Mouse (Mus musculus): ENCODE data around the gene Tmem168. TPM values are rescaled to one million over a fixed set of nuclear protein-coding genes. Genes with fewer than 3 reads are reported as not detected.
A peak's percentile ranks its signal among the peaks of the same experiment; 100 is the strongest.

Tmem168 gene
- 10 to 100 TPM; 15.1 to 21.0 TPM for total RNA-seq (2021)

GRCm38 (mm10) chr6:13607621-13608493 is at the start of gene Tmem168:
Tmem168 (minus strand) TSS chr6:13608100.
- intact Hi-C loops (cut with DNase I), result loop anchor here (2.0 to 10.0 kb wide), 3 partner anchors 69 to 313 kb away; partner anchors contain the start of genes Bmt2 and Gpr85
- DNase-seq (ENCODE audit: extremely low spot score in 1 of 2, low spot score in 2 of 2), result peak; percentile 90 to 95

GRCm38 (mm10) chr6:13654081-13654480 is 46.2 kb upstream of the Tmem168 start:
- intact Hi-C loops (cut with DNase I), result no loop called here

GRCm38 (mm10) chr6:13652284-13652683 is 44.4 kb upstream of the Tmem168 start:
- intact Hi-C loops (cut with DNase I), result no loop called here
- DNase-seq (ENCODE audit: extremely low spot score in 1 of 2, low spot score in 2 of 2), result no peak

More at GRCm38 (mm10) chr6:13654081-13654480, 46.2 kb upstream of the Tmem168 start:
- DNase-seq (ENCODE audit: extremely low spot score in 1 of 2, low spot score in 2 of 2), result no peak

GRCm38 (mm10) chr6:13650854-13651253 is 43.0 kb upstream of the Tmem168 start:
- no peak for DNase-seq (ENCODE audit: extremely low spot score in 1 of 2, low spot score in 2 of 2)
- intact Hi-C loops (cut with DNase I), result no loop called here

- intact Hi-C loops (cut with DNase I), result no loop called here
- DNase-seq (ENCODE audit: extremely low spot score in 1 of 2, low spot score in 2 of 2), result no peak
These were observed 40.4 kb upstream of the Tmem168 start for GRCm38 (mm10) chr6:13648305-13648704.

GRCm38 (mm10) chr6:13636582-13636989 is 28.7 kb upstream of the Tmem168 start:
- intact Hi-C loops (cut with DNase I), result no loop called here
- DNase-seq (ENCODE audit: extremely low spot score in 1 of 2, low spot score in 2 of 2), result no peak

GRCm38 (mm10) chr6:13632571-13632970 is 24.7 kb upstream of the Tmem168 start:
- intact Hi-C loops (cut with DNase I), result no loop called here
- no peak for DNase-seq (ENCODE audit: extremely low spot score in 1 of 2, low spot score in 2 of 2)

GRCm38 (mm10) chr6:13630607-13631006 is 22.7 kb upstream of the Tmem168 start:
- DNase-seq (ENCODE audit: extremely low spot score in 1 of 2, low spot score in 2 of 2), result no peak
- intact Hi-C loops (cut with DNase I), result no loop called here

- DNase-seq (ENCODE audit: extremely low spot score in 1 of 2, low spot score in 2 of 2), result no peak
- intact Hi-C loops (cut with DNase I), result no loop called here
These were observed 11.7 kb upstream of the Tmem168 start for GRCm38 (mm10) chr6:13619618-13620017.

- no peak for DNase-seq (ENCODE audit: extremely low spot score in 1 of 2, low spot score in 2 of 2)
- intact Hi-C loops (cut with DNase I), result no loop called here
These were observed 9.2 kb upstream of the Tmem168 start for GRCm38 (mm10) chr6:13617110-13617509.

GRCm38 (mm10) chr6:13614568-13614967 is 6.7 kb upstream of the Tmem168 start:
- DNase-seq (ENCODE audit: extremely low spot score in 1 of 2, low spot score in 2 of 2), result no peak
- intact Hi-C loops (cut with DNase I), result no loop called here

- no peak for DNase-seq (ENCODE audit: extremely low spot score in 1 of 2, low spot score in 2 of 2)
- intact Hi-C loops (cut with DNase I), result no loop called here
These were observed 5.8 kb upstream of the Tmem168 start for GRCm38 (mm10) chr6:13613671-13614070.

- DNase-seq (ENCODE audit: extremely low spot score in 1 of 2, low spot score in 2 of 2), result no peak
These were observed 3.0 kb upstream of the Tmem168 start for GRCm38 (mm10) chr6:13610869-13611268.

GRCm38 (mm10) chr6:13609353-13610140 is 1.6 kb upstream of the Tmem168 start:
- intact Hi-C loops (cut with DNase I), result loop anchor here (10.0 kb wide), 2 partner anchors 225 to 315 kb away; partner anchors contain the start of gene Gpr85
- DNase-seq (ENCODE audit: extremely low spot score in 1 of 2, low spot score in 2 of 2), result no peak

More at GRCm38 (mm10) chr6:13610869-13611268, 3.0 kb upstream of the Tmem168 start:
- intact Hi-C loops (cut with DNase I), result no loop called here

- intact Hi-C loops (cut with DNase I), result loop anchor here (2.0 to 10.0 kb wide), 3 partner anchors 70 to 312 kb away; partner anchors contain the start of genes Bmt2 and Gpr85
- DNase-seq (ENCODE audit: extremely low spot score in 1 of 2, low spot score in 2 of 2), result no peak
These were observed 829 bp downstream of the Tmem168 start for GRCm38 (mm10) chr6:13606921-13607620.

- DNase-seq (ENCODE audit: extremely low spot score in 1 of 2, low spot score in 2 of 2), result no peak
- intact Hi-C loops (cut with DNase I), result loop anchor here (2.0 to 10.0 kb wide), 3 partner anchors 70 to 312 kb away; partner anchors contain the start of genes Bmt2 and Gpr85
These were observed 1.5 kb downstream of the Tmem168 start for GRCm38 (mm10) chr6:13606394-13606793.

GRCm38 (mm10) chr6:13603134-13603533 is 4.8 kb downstream of the Tmem168 start:
- intact Hi-C loops (cut with DNase I), result loop anchor here (10.0 kb wide), 2 partner anchors 232 to 308 kb away; partner anchors contain the start of gene Gpr85
- no peak for DNase-seq (ENCODE audit: extremely low spot score in 1 of 2, low spot score in 2 of 2)

- peak; percentile 43 to 46 for DNase-seq (ENCODE audit: extremely low spot score in 1 of 2, low spot score in 2 of 2)
- intact Hi-C loops (cut with DNase I), result loop anchor here (10.0 kb wide), 2 partner anchors 233 to 307 kb away; partner anchors contain the start of gene Gpr85
These were observed 6.3 kb downstream of the Tmem168 start for GRCm38 (mm10) chr6:13601587-13601986.

Measured in left cerebral cortex, postnatal 10 days (tissue).